Mouse (Mus musculus) myocyte (in vitro differentiated cells): ENCODE measurements around the gene Lrrc4c.

Experiments used
- E2F4 ChIP-seq: IDR thresholded peaks from one replicate; pipeline ENCODE4 v1.6.1; 2011; ENCODE audit warnings: mild to moderate bottlenecking, control low read depth, moderate library complexity; ENCODE audit not compliant: insufficient read depth
- MAX ChIP-seq: IDR thresholded peaks from one replicate; pipeline ENCODE4 v1.6.1; 2011; ENCODE audit warnings: low read depth, mild to moderate bottlenecking, control low read depth
- POLR2A ChIP-seq: IDR thresholded peaks from one replicate; pipeline ENCODE4 v1.6.1; 2011; ENCODE audit warnings: low read depth, mild to moderate bottlenecking, control low read depth, moderate library complexity; ENCODE audit not compliant: insufficient read length
- POLR2AphosphoS2 ChIP-seq: IDR thresholded peaks from one replicate; pipeline ENCODE4 v1.6.1; 2011; ENCODE audit warnings: low read depth, control low read depth; ENCODE audit not compliant: insufficient read length
- SRF ChIP-seq: IDR thresholded peaks from one replicate; pipeline ENCODE4 v1.6.1; 2011; ENCODE audit warnings: low read depth; ENCODE audit not compliant: control insufficient read depth, insufficient read length
- TCF3 ChIP-seq: IDR thresholded peaks from one replicate; pipeline ENCODE4 v1.6.1; 2011; ENCODE audit warnings: low read depth, control low read depth; ENCODE audit not compliant: insufficient read length
- USF1 ChIP-seq: IDR thresholded peaks from one replicate; pipeline ENCODE4 v1.6.1; 2011; ENCODE audit warnings: low read depth, mild to moderate bottlenecking, control low read depth, moderate library complexity

GRCm38 (mm10) chr2:96580136-96580733 is 262.3 kb downstream of the Lrrc4c start:
- TF ChIP-seq POLR2A (no peak), MAX (no peak), SRF (no peak), E2F4 (no peak), USF1 (no peak), POLR2AphosphoS2 (no peak), TCF3 (no peak)
